Mouse (Mus musculus): ENCODE data around the gene Tenm3. TPM values are rescaled to one million over a fixed set of nuclear protein-coding genes. Genes with fewer than 3 reads are reported as not detected.

Tenm3 gene
- polyA plus RNA-seq, 2 experiments: 2.2 to 3.1 TPM

- H3K9ac ChIP-seq (replicated peaks): no peak overlapping the region
- no peak overlapping the region for H3K27ac ChIP-seq
- H3K27me3 ChIP-seq (ENCODE audit: control insufficient read depth, insufficient read depth, low read length): no peaks in the 10 kb centered on the region
- H3K4me3 ChIP-seq (ENCODE audit: insufficient read depth in 1 of 2, low read depth in 2 of 2, low read length in 2 of 2): no peak overlapping the region
- no peaks in the 10 kb centered on the region for H3K4me1 ChIP-seq (replicated peaks; ENCODE audit: control insufficient read depth in 2 of 2, insufficient read depth in 2 of 2, low read length in 1 of 2)
- TF ChIP-seq CTCF (IDR thresholded peaks at IDR 0.05; ENCODE audit: low read depth) (no peak), EP300 (IDR thresholded peaks at IDR 0.05; ENCODE audit: low read depth) (no peak)
- no peak overlapping the region for H3K4me2 ChIP-seq (ENCODE audit: low read depth)
- no peaks in the 10 kb centered on the region for H3K9me3 ChIP-seq (ENCODE audit: control insufficient read depth, low read length)
- H3K36me3 ChIP-seq (replicated peaks; ENCODE audit: control insufficient read depth, insufficient read depth, low read depth): no peaks in the 10 kb centered on the region
- 46% methylated on average over 1 of the region's 1 CpGs for WGBS (ENCODE audit: insufficient replicate concordance)
- DNase-seq (ENCODE audit: low read depth in 3 of 3, low spot score in 3 of 3) (no peak), ATAC-seq (ENCODE audit: insufficient read depth) (no peak)
Measured at GRCm38 (mm10) chr8:48177876-48178275, 665.9 kb downstream of the Tenm3 start.
